Mouse (Mus musculus) R1 (cell line): ENCODE data around the gene Src.

ENCODE experiments used
- DNase-seq: peaks from one replicate; pipeline ENCODE4 v3.0.0-alpha.2; 2018; ENCODE audit warnings: low read depth, low spot score

Src gene

DNA sequence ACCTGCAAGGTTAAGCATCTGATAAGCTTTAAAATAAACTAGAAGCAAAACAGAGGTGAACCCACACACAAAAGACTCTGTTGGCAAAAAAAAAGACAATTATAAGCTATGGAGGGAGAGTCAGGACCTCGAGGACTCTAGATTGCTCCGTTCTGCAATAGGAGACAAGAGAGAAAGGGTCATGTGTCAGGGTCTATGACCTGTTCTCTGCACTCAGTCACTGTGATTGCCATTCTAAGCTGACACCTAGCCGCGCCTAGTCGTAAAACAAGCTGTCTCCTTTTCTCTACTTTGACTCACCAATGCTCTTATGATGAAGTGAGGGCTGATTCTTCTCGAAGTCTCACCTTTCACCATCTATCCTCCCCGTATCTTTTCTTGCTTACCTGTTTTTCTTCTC lies 5.7 kb upstream of the Src start:
- no peak for DNase-seq

GRCm38 (mm10) chr2:157417229-157417628 lies 1.0 kb upstream of the Src start:
- DNase-seq: no peak

- peak; percentile 98 for DNase-seq
These were observed 396 bp downstream of the Src start for GRCm38 (mm10) chr2:157418609-157419071.

GRCm38 (mm10) chr2:157419506-157419905 lies 1.3 kb downstream of the Src start:
- DNase-seq: peak; percentile 37

GRCm38 (mm10) chr2:157420404-157420803 lies 2.2 kb downstream of the Src start:
- DNase-seq: peak; percentile 97

GRCm38 (mm10) chr2:157422062-157422655 lies 3.9 kb downstream of the Src start:
- DNase-seq: no peak

GRCm38 (mm10) chr2:157422854-157423705 lies 4.8 kb downstream of the Src start:
- DNase-seq: no peak

DNA sequence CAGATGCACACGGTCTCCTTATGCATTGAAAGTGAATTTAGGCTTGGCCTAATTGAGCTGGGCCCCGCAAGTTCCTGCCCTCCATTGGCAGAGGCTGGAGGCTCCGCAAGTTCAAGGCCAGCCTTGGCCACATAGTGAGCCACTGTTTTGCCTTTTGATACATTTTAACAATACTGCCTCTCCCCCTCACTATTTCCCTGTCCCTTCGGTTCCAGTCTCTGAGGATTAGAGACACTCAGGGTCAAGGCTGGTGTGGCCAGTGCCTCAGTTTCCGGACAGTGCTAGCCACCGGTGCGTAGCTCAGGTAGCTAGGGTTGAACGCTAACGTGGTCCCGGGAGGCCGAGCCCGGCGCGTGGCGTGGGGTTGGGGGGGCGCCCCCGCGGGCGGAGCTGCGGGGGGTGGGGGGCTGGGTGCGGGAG lies 5.5 kb downstream of the Src start:
- peak; percentile 50 for DNase-seq

GRCm38 (mm10) chr2:157424126-157424903 lies 6.1 kb downstream of the Src start:
- DNase-seq: no peak

DNA sequence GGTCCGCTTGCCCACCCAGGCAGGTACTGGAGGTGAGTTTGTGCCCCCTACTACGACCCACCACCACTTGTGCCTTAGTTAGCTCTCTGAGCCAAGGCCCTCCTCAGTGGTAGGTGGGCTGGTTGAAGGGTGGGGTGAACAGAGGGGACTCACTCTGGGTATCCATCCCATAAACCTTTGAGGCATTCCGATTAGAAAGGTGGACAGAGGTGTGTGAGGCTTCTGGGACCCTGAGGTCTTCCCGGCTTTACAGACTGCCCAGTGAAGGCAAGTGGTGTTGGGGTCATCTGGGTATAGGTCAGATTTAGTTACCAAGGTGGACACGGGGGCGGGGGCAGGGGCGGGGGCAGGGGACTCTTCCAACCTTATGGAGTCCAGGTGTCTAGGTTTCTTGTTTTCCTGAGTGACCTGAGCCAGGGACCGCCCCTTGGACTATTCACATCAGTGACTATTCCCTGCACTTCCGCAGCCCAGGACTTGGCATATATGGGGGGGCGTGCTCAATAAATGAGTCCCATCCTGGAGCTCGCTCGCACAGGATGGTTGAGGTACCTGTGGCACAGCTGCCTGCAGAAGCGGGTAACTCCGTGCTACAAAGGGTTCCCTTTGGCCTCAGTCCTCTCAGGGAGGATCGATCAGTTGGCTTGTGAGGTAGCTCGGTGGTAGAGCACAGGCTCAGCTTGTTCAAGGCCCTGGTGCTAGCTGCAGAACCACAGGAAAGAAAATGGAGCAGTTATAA lies 6.8 kb downstream of the Src start:
- peak; percentile 34 for DNase-seq

DNA sequence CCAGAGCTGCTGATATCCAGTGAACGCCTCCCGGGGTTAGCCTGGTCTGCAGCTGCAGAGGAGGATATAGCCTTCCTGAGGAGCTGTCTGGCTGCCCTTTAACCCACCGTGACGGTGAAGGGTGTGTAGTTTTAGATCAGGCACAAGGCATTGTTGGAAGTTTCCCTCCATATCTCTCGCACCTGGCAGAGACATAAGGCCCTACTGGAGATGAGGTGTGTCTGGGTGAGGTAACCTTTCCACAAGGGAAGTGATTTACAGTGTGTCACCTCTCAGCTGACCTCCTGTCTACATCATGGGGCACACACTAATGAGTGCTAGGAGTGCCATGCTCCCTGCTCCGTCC lies 7.4 kb downstream of the Src start:
- peak; percentile 43 for DNase-seq

DNA sequence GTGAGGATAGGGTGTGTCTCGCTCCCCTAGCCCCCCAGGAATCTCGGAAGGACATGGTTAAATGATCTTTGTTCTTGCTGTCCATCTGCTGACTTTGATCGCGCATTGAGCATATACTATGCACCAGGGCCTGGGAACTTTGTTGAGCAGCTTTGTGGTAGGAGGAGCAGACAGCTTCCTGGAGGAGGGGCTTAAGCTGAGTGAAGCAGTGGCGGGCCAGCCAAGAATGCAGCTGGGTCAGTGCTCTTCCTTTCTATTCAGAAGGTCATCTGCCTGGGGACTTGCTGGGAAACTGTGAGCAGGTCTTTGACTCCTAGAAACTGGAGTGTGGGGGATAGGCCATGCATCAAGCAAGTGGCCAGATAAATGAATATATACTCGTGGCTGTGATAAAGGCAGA lies 7.9 kb downstream of the Src start:
- peak; percentile 85 for DNase-seq

GRCm38 (mm10) chr2:157427164-157427563 lies 8.9 kb downstream of the Src start:
- DNase-seq: no peak

DNA sequence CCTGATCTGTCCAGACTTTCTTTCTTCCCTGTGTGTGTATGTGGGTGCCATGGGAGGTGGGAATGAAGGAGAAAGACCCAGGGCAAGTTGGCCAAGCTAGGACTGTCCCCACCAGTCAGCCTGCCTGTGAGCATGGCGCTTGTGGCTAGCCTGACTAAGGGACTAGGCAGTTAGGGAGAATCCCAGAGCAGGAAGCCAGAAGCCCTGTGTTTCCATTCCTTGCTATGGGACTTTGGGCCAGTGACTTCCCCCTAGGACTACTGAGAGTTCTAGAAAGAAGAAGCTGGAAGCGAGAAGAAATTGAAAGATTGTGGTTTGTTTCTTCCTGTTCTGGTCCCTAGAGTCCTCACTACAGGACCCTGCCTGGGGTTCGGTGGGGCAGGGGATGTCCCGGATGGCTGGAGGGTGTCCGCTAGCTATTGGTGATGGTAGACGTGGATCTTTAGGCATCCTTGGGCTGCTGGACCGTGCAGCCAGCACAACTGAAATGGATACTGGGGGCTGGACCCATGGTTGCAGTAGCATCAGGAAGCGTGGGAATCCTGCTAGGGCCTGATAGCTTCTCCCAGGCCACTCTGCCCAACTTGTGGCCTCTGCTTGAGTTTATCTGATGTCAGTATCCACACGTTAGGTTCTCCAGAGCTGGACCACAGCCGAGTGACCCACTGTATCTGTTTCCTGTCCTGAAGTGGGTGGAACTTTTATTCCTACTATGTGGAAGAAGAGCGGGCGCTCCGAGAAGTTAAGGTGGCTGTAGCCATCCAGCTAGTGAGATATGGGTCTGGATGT lies 10.3 kb downstream of the Src start:
- DNase-seq: no peak

GRCm38 (mm10) chr2:157429735-157430134 lies 11.5 kb downstream of the Src start:
- peak; percentile 53 for DNase-seq

GRCm38 (mm10) chr2:157430667-157431429 lies 12.6 kb downstream of the Src start:
- no peak for DNase-seq

DNA sequence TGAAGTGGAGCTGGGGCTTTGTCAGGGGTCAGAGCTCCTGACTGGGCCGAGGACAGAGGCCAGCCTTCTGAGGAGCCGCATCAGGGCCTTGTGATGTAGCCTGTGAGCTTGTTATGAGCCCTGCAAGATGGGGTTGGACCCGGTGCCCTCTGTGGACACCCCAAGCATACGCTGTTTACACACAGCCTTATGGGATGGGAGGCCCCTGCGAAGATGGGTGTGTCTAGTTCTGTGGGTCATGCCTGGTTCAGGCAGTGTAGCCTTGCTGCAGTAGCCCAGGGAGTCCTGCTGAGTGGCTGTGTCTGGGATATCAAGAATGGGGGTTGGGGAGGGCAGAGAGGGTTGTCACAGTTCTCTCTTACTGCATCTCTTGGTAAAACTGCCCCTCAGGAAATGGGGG lies 13.7 kb downstream of the Src start:
- DNase-seq: no peak

DNA sequence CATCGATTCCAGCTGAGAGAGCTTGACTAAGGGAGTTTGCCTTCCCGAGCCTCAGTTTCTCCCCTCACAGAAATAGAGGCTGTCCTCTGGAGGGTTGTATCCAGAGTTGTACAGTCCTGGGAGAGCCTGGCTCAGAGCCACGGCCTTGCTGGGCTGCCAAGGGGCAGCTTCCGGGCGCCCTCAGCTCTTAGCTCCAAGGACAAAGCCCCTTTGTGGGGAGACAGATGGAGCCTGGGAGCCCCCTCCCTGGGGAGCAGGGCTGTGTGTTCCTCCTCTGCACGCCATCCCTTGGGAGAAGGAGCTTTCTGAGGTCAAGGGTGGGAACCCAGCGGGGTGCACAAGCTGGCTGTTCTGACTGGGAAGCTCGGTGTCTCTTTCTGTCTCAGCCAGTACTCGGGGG lies 14.2 kb downstream of the Src start:
- no peak for DNase-seq

DNA sequence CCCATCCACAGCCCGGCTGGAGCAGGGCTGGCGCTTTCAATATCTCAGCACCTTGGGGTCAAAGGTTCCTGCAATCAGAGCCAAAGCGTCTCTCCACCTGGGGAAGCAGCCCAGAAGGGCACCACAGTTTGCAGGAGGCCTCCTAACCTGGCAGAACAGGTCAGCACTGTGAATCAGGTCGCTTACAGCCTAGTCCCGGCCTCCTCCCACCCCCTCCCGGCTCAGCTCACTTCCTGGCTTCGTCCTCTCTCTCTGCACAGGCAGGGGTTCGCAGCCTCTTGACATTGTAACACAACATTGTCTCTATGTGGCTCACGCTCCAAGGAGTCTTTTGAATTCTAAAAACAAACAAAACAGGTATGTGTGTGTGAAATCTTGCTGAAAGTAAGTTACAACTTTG lies 15.8 kb downstream of the Src start:
- DNase-seq: peak; percentile 65

DNA sequence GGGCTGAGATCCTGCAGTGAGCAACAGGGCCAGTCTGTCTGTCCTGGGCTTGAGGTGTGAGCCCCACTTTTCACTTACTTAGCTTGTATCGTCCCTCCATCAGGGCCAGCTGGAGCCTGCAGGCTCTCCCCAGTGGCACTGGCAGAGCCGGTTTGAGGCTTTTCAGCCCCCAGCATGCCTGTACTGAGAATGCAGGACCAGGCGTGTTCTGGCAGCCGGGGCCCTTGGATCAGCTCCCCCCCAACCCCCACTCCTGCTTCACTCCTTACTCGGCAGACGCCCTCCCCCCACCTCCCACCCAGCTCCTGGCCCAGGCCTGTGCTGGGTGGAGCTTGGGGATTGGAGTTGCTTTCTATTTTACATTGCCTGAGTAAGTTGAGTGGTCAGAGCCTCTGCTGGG lies 16.3 kb downstream of the Src start:
- DNase-seq: peak; percentile 91
